ENCODE assay signal across 10 mouse cellular contexts in genomic region chr1:161142531-161143159, GRCm38 (mm10). TPM values are rescaled to one million over a fixed set of nuclear protein-coding genes. Genes with fewer than 3 reads are reported as not detected.
DNase-seq lines count a peak whose midpoint lies in the region; ATAC-seq and TF ChIP-seq lines count a peak whose summit lies in the region.
"Had no signal": no experiment of that assay in that cellular context is flagged by ENCODE, and none has a peak within 500 bp of the region (broad histone marks: within the 10 kb centered on the region; RNA-seq: fewer than 3 reads in every experiment).

TSS of gene Ankrd45 (plus strand) at chr1:161142691.

- no peaks in the 10 kb centered on the region for H3K27me3 ChIP-seq in embryonic facial prominence, embryonic 13.5 days
- H3K27me3 ChIP-seq in liver, embryonic 15.5 days, result peaks cover 10% of the 10 kb centered on the region

- no peaks in the 10 kb centered on the region for H3K9me3 ChIP-seq in embryonic facial prominence, embryonic 13.5 days
- no peaks in the 10 kb centered on the region for H3K9me3 ChIP-seq in liver, embryonic 15.5 days (replicated peaks)

- H3K9ac ChIP-seq in embryonic facial prominence, embryonic 13.5 days, result peak within 1 kb of the TSS; percentile 74
- no peak within 1 kb of the TSS for H3K9ac ChIP-seq in liver, embryonic 15.5 days

- no peaks in the 10 kb centered on the region for H3K4me1 ChIP-seq in embryonic facial prominence, embryonic 13.5 days
- 0 out of 2 replicates have a peak, but pooled peaks cover 4% of the 10 kb centered on the region for H3K4me1 ChIP-seq in liver, embryonic 15.5 days (replicated peaks)

- ATAC-seq in embryonic facial prominence, embryonic 13.5 days (ENCODE audit: insufficient number of reproducible peaks, insufficient read depth, low FRiP score, low TSS enrichment, low read depth), result peak; percentile 82; the same call in 1 of the 2 replicates
- ATAC-seq in liver, embryonic 15.5 days (ENCODE audit: insufficient read depth), result no peak

- peak within 1 kb of the TSS; percentile 74 for H3K4me2 ChIP-seq in embryonic facial prominence, embryonic 13.5 days
- peak within 1 kb of the TSS; percentile 53 for H3K4me2 ChIP-seq in liver, embryonic 15.5 days

- H3K36me3 ChIP-seq in embryonic facial prominence, embryonic 13.5 days, result no peaks in the 10 kb centered on the region
- no peaks in the 10 kb centered on the region for H3K36me3 ChIP-seq in liver, embryonic 15.5 days (replicated peaks)

- TF ChIP-seq CTCF in gastrocnemius, adult 2 months (IDR thresholded peaks at IDR 0.05), result no peak

- WGBS in embryonic facial prominence, embryonic 13.5 days, result 4% methylated on average over 33 of the region's 33 CpGs
- 10% methylated on average over 33 of the region's 33 CpGs for WGBS in liver, embryonic 15.5 days (ENCODE audit: insufficient replicate concordance)

- intact Hi-C loops in heart, postnatal 14 days (cut with DNase I), result no loop called here
- intact Hi-C loops in gastrocnemius, adult 2 months (cut with DNase I), result no loop called here

- no peak within 1 kb of the TSS for H3K27ac ChIP-seq in embryonic facial prominence, embryonic 13.5 days
- H3K27ac ChIP-seq in liver, embryonic 15.5 days (replicated peaks), result no peak within 1 kb of the TSS
- H3K27ac ChIP-seq in gastrocnemius, adult 2 months, result no peak within 1 kb of the TSS

- peak within 1 kb of the TSS; percentile 48 for H3K4me3 ChIP-seq in embryonic facial prominence, embryonic 13.5 days
- H3K4me3 ChIP-seq in liver, embryonic 15.5 days (replicated peaks), result 0 out of 2 replicates have a peak within 1 kb of the TSS, but pooled peaks have one; percentile 5
- no peak within 1 kb of the TSS for H3K4me3 ChIP-seq in gastrocnemius, adult 2 months

- DNase-seq in urinary bladder, postnatal 14 days (ENCODE audit: low spot score), result peak; percentile 48
- DNase-seq in urinary bladder, postnatal 10 days (ENCODE audit: low spot score), result no peak
- peak; percentile 27 to 46 for DNase-seq in heart, postnatal 14 days
- peak; percentile 69 to 74 for DNase-seq in layer of hippocampus, adult 18-20 months (ENCODE audit: low spot score in 2 of 2)
- DNase-seq in ovary, postnatal 14 days (ENCODE audit: low spot score), result peak; percentile 27
- DNase-seq in gastrocnemius, adult 2 months, result no peak

RNA-seq across cellular contexts. Expression of gene Ankrd45, which starts in this region (rescaled TPM):
- polyA plus RNA-seq in embryonic facial prominence, embryonic 13.5 days (2015; fragmentation: Nextera tagmentation; extraction: Ambion mirVana), result 4.6 and 5.0 TPM in 2 replicates
- 1 to 10 TPM; 2.2 to 3.1 TPM for total RNA-seq in heart, postnatal 14 days (2021)
- total RNA-seq in layer of hippocampus, adult 18-20 months (2021), result 10 to 100 TPM; 59.5 to 60.6 TPM
- polyA plus RNA-seq in liver, embryonic 15.5 days (2015; fragmentation: Nextera tagmentation; extraction: Ambion mirVana), result 0.02 and 0.09 TPM in 2 replicates
- total RNA-seq in gastrocnemius, adult 2 months (2021), result not detected
- total RNA-seq: MEL; neutrophil, adult 5-6 weeks had no signal

Comparison
In these comparisons a context has a peak if more than half of its experiments do, and no peak if none do; other contexts are left out.
1. RNA of gene Ankrd45 (total RNA-seq): 59.5 to 60.6 TPM in layer of hippocampus, adult 18-20 months; 2.2 to 3.1 TPM in heart, postnatal 14 days and not detected in gastrocnemius, adult 2 months; every median in the first group is over 10 times any median in the second.
2. DNase-seq: peak in urinary bladder, postnatal 14 days (single experiment), heart, postnatal 14 days (2 of 2), layer of hippocampus, adult 18-20 months (2 of 2) and ovary, postnatal 14 days (single experiment); none in urinary bladder, postnatal 10 days (single experiment) and gastrocnemius, adult 2 months (single experiment).